Mouse (Mus musculus) thymus, postnatal 4 days (tissue): ENCODE measurements at regions not wholly inside any gene's neighbourhood (a gene's known extent, or its start where the extent isn't known, plus 50 kb on each side); places are given as distances from the start of the nearest gene placed in this dataset.

ENCODE experiments used
- DNase-seq: peaks from one replicate; pipeline ENCODE4 v3.0.0; 2021

GRCm38 (mm10) chrX:10984894-10985293 lies 270.1 kb downstream of the Mid1ip1 start:
- no peak for DNase-seq

- DNase-seq, result no peak
Observed at GRCm38 (mm10) chrX:10991871-10992210, 277.0 kb downstream of the Mid1ip1 start.

GRCm38 (mm10) chrX:10992211-10993004 lies 277.6 kb downstream of the Mid1ip1 start:
- no peak for DNase-seq

- DNase-seq, result no peak
Observed at GRCm38 (mm10) chrX:10993005-10993377, 278.2 kb downstream of the Mid1ip1 start.

- DNase-seq, result no peak
Observed at GRCm38 (mm10) chrX:10994910-10995309, 280.1 kb downstream of the Mid1ip1 start.

GRCm38 (mm10) chrX:11001180-11001579 lies 286.4 kb downstream of the Mid1ip1 start:
- DNase-seq, result no peak

GRCm38 (mm10) chrX:11039278-11039677 lies 259.8 kb upstream of the H2al1a start:
- no peak for DNase-seq

- DNase-seq, result no peak
Observed at GRCm38 (mm10) chrX:11046769-11047168, 252.3 kb upstream of the H2al1a start.

GRCm38 (mm10) chrX:11082171-11082570 lies 216.9 kb upstream of the H2al1a start:
- DNase-seq, result no peak

- DNase-seq, result no peak
Observed at GRCm38 (mm10) chrX:11082845-11083244, 216.2 kb upstream of the H2al1a start.

GRCm38 (mm10) chrX:11086257-11087072 lies 212.6 kb upstream of the H2al1a start:
- no peak for DNase-seq

GRCm38 (mm10) chrX:11087913-11088312 lies 211.1 kb upstream of the H2al1a start:
- peak; percentile 70 for DNase-seq

- no peak for DNase-seq
Observed at GRCm38 (mm10) chrX:11088506-11088905, 210.6 kb upstream of the H2al1a start.

GRCm38 (mm10) chrX:11090432-11090831 lies 208.6 kb upstream of the H2al1a start:
- DNase-seq, result peak; percentile 51

- DNase-seq, result no peak
Observed at GRCm38 (mm10) chrX:11097581-11098254, 201.3 kb upstream of the H2al1a start.

GRCm38 (mm10) chrX:11098366-11098765 lies 200.7 kb upstream of the H2al1a start:
- no peak for DNase-seq

- no peak for DNase-seq
Observed at GRCm38 (mm10) chrX:11099146-11100087, 199.6 kb upstream of the H2al1a start.

- DNase-seq, result no peak
Observed at GRCm38 (mm10) chrX:11100935-11101334, 198.1 kb upstream of the H2al1a start.

- no peak for DNase-seq
Observed at GRCm38 (mm10) chrX:11131253-11131652, 167.8 kb upstream of the H2al1a start.

- no peak for DNase-seq
Observed at GRCm38 (mm10) chrX:11139971-11140421, 159.1 kb upstream of the H2al1a start.

GRCm38 (mm10) chrX:11141294-11141693 lies 157.8 kb upstream of the H2al1a start:
- peak; percentile 29 for DNase-seq

GRCm38 (mm10) chrX:11158416-11158815 lies 140.6 kb upstream of the H2al1a start:
- no peak for DNase-seq
